Mouse (Mus musculus): Measurements from ENCODE around the gene Gpx3. TPM values are rescaled to one million over a fixed set of nuclear protein-coding genes. Genes with fewer than 3 reads are reported as not detected.

Gpx3 gene
- polyA plus RNA-seq, 1 experiment from 2014 or later = 1,215 TPM

DNA sequence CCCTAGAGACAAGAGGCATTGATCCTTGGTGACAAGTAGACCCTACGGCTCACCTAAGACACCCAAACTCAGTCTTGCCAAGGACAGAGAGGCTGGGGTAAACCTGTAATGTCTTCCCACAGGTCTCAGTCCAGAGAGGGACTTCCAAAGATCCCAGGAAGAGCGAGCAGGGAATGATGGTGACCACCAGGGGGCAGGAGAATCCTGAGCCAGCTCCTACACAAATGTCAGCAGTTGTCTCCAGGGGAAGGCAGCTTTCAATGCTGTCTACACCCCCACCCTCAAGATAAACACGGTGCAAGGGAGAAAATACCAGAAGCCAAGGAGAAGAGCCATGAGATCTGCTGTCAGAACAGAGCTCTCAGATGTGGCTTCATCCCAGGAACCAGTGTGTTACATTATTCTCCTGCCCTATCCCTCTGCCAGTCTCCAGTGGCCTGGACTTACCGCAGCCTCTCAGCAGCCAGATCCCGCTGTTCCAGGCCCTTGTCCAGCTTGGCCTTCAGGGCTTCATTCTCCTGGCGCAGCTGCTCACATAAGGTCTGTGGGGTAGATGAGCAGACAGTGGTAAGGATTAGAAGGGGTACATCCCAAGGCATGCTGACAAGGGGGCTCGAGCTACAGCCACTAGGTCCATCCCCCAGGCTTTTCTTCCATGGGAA is 28.2 kb downstream of the Gpx3 start:
- no peaks in the 10 kb centered on the region for H3K27me3 ChIP-seq
- ChIA-PET POLR2A (interaction anchor here (1.2 to 1.4 kb wide), 3 partner anchors 24 to 50 kb away, joined by 3 to 5 read pairs (median 3); no protein-coding TSS in a partner anchor), CTCF (interaction anchor here (0.7 to 5.6 kb wide), 12 partner anchors 8 to 109 kb away, joined by 3 to 91 read pairs (median 4); no protein-coding TSS in a partner anchor)
- DNase-seq (ENCODE audit: low read depth, low spot score) (no peak), ATAC-seq (no peak)
- in situ Hi-C loops (cut with MboI; ENCODE audit: low pct_unique_long_range_greater_than_20kb) = loop anchor here (5.0 kb wide), 3 partner anchors 52 to 227 kb away; no protein-coding TSS in a partner anchor
- TF ChIP-seq CTCF (IDR thresholded peaks at IDR 0.05) = peak; percentile 84

DNA sequence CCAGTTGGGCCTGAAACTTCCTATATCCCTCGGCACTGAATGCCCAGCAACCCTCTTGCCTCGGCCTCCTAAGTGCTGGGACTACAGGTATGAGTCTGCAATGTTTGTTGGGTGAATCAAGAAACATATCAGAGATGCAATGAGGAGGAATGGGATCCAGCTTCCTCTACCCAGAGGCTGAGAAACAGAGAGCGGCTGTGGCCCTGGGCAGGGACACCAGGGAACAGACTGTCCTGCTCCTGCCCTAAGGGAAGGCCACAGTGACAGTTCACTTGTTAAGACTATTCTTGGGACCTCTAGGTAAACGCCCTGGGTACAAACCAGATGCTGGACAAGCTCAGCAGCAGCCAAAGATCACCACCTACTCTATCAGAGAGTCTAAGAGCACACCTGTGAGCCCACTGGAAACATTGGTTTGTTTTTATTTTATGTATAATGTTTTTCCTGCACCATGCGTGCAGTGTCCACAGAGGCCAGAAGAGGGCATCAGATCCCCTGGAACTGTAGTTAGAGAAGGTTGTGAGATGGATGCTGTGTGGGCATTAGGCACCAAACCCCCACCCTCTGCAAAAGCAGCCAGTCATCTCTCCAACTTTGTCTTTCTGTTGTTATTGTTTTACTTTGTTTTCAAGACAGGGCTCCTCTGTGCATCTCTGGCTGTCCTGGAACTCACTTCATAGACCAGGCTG is 29.3 kb downstream of the Gpx3 start:
- ATAC-seq (no peak), DNase-seq (ENCODE audit: low read depth, low spot score) (no peak)
- ChIA-PET POLR2A (interaction anchor here (0.6 to 1.4 kb wide), 2 partner anchors 28 to 52 kb away, joined by 3 to 5 read pairs; no protein-coding TSS in a partner anchor), CTCF (interaction anchor here (0.7 to 5.6 kb wide), 10 partner anchors 9 to 108 kb away, joined by 3 to 91 read pairs (median 4); no protein-coding TSS in a partner anchor)
- H3K27me3 ChIP-seq = no peaks in the 10 kb centered on the region
- in situ Hi-C loops (cut with MboI; ENCODE audit: low pct_unique_long_range_greater_than_20kb) = loop anchor here (5.0 kb wide), 3 partner anchors 51 to 226 kb away; no protein-coding TSS in a partner anchor
- no peak for TF ChIP-seq CTCF (IDR thresholded peaks at IDR 0.05)

DNA sequence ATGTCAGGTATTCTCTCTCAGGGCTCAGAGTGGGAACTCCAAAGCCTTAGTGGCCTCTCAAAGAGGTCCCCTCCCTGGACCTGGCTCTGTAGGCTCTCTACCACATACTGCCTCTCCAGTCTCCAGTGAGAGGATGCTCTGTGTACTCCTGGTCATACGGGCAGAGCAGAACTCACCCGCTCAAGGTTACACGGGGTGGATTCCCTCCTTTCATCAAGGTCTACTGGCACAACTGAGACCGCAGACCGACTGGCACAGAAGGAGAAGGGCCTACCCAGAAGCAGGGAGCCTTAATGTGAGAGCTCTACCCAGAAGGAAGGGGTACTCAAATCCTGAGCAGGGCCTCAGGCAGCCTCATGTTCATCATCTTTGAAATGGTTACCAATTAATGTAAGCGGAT is 30.3 kb downstream of the Gpx3 start:
- ChIA-PET POLR2A (no interaction called here), CTCF (interaction anchor here (1.5 to 3.5 kb wide), 2 partner anchors 17 to 44 kb away, joined by 3 to 14 read pairs; no protein-coding TSS in a partner anchor)
- ATAC-seq = no peak
- DNase-seq (ENCODE audit: low read depth, low spot score) = no peak
- in situ Hi-C loops (cut with MboI; ENCODE audit: low pct_unique_long_range_greater_than_20kb) = loop anchor here (5.0 kb wide), 3 partner anchors 50 to 225 kb away; no protein-coding TSS in a partner anchor
- TF ChIP-seq CTCF (IDR thresholded peaks at IDR 0.05) = no peak
- H3K27me3 ChIP-seq = no peaks in the 10 kb centered on the region

DNA sequence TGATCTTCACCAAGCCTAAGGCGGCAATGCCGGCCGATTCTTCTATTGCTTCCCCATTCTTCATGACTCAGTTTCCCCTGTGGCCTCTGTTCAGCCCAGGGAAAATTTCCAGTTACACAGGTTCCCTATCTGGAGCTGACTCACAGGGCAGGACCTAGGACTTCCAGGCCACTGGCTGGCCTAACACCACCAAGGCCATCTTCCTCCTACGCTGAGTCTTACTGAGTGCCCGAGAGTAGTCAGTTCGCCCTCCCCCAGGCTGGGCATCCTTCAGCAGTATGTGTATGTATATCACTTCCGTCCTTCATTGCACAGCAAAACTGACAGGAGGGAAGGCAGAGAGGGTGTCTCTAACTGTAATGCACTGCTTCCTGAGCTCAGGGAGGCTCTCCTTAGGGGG is 31.9 kb downstream of the Gpx3 start:
- DNase-seq (ENCODE audit: low read depth, low spot score) (no peak), ATAC-seq (no peak)
- ChIA-PET CTCF (interaction anchor here (0.9 to 2.6 kb wide), 3 partner anchors 50 to 55 kb away, joined by 3 to 11 read pairs (median 3); no protein-coding TSS in a partner anchor), POLR2A (interaction anchor here (1.6 kb wide), 1 partner anchor 22 kb away, joined by 4 read pairs; no protein-coding TSS in a partner anchor)
- in situ Hi-C loops (cut with MboI; ENCODE audit: low pct_unique_long_range_greater_than_20kb) = loop anchor here (5.0 kb wide), 3 partner anchors 48 to 223 kb away; no protein-coding TSS in a partner anchor
- no peaks in the 10 kb centered on the region for H3K27me3 ChIP-seq
- no peak for TF ChIP-seq CTCF (IDR thresholded peaks at IDR 0.05)

DNA sequence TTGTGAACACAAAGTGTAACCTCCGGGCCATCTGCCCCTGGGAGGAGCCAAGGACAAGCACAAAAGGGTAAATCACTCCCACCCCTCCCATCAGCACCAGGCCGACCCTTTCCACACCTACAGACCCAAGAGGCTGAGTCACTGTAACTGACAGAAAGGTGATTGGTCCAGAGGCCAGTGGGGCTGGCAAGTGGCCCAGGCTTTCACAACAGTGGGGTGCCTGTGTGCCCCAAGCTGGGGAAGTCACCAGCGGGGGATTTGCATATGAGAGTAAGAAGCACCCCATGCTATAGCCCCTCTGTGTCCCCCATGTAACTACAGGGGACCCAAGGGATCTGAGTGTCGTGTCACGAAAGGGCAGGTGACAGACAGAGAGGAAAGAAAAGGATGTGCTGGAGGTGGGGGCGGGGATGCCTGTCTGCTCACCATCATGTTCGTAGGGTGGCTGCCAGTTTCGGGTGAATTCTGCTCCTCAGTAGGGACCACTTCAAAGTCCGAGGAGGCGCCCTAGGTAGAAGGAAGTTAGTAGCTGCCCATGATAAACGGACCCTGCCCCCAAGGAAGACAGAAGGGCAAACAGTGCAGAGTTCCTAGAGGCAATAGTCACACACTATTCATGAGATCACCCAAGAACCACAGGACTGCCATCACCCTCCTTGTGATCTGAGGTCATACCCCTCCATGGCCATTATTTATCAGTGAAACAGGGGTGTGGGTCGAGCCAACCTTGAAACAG is 34.0 kb downstream of the Gpx3 start:
- in situ Hi-C loops (cut with MboI; ENCODE audit: low pct_unique_long_range_greater_than_20kb) = no loop called here
- no peaks in the 10 kb centered on the region for H3K27me3 ChIP-seq
- ATAC-seq (peak; percentile 41), DNase-seq (ENCODE audit: low read depth, low spot score) (no peak)
- POLR2A ChIA-PET = interaction anchor here (0.8 to 1.5 kb wide), 3 partner anchors 8 to 75 kb away, joined by 3 to 5 read pairs (median 4); no protein-coding TSS in a partner anchor
- TF ChIP-seq CTCF (IDR thresholded peaks at IDR 0.05) = no peak
- CTCF ChIA-PET = interaction anchor here (2.0 kb wide), 1 partner anchor 48 kb away, joined by 8 read pairs; no protein-coding TSS in a partner anchor

DNA sequence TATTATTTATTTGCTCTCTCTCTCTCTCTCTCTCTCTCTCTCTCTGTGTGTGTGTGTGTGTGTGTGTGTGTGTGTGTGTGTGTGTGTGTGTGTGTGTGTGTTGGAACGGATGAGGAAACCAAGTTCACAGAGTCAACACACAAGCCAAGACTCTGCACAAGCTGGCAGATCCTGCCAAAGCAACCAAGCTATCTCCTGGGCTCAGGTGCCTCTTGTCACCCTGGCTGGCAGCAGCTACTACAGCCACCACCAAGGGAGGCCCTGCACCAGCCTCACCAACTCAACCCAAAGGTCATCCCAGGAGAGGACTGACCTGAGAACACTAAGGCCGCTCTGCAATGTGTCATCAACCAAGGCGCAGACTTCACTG is 34.5 kb downstream of the Gpx3 start:
- no peaks in the 10 kb centered on the region for H3K27me3 ChIP-seq
- in situ Hi-C loops (cut with MboI; ENCODE audit: low pct_unique_long_range_greater_than_20kb) = no loop called here
- DNase-seq (ENCODE audit: low read depth, low spot score) = no peak
- POLR2A ChIA-PET = interaction anchor here (0.8 to 1.5 kb wide), 3 partner anchors 9 to 74 kb away, joined by 3 to 5 read pairs (median 4); no protein-coding TSS in a partner anchor
- TF ChIP-seq CTCF (IDR thresholded peaks at IDR 0.05) = no peak
- CTCF ChIA-PET = interaction anchor here (2.0 kb wide), 1 partner anchor 47 kb away, joined by 8 read pairs; no protein-coding TSS in a partner anchor
- ATAC-seq = no peak

DNA sequence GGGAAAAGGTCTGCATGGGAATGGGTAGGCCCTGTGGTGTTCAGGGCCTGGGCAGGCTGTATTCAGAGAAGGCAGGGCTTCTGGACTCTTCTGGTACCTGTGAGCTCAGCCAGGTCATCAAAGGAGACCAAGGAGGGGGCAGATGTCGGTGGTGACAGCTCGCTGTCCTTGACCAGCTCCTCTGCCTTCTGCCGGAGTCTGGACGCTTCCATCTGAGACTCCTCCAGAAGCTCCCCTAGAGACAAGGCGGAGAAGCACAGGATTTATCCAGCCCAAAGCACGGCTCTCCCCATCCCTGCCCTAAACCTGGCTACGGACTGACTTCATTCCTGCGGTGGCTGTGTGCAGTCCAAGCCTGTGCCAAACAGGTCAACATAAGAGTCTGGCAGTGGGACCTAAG is 37.2 kb downstream of the Gpx3 start:
- ChIA-PET POLR2A (no interaction called here), CTCF (interaction anchor here (0.7 kb wide), 1 partner anchor 30 kb away, joined by 3 read pairs; no protein-coding TSS in a partner anchor)
- no peak for TF ChIP-seq CTCF (IDR thresholded peaks at IDR 0.05)
- in situ Hi-C loops (cut with MboI; ENCODE audit: low pct_unique_long_range_greater_than_20kb) = no loop called here
- no peak for ATAC-seq
- H3K27me3 ChIP-seq = no peaks in the 10 kb centered on the region
- DNase-seq (ENCODE audit: low read depth, low spot score) = no peak

DNA sequence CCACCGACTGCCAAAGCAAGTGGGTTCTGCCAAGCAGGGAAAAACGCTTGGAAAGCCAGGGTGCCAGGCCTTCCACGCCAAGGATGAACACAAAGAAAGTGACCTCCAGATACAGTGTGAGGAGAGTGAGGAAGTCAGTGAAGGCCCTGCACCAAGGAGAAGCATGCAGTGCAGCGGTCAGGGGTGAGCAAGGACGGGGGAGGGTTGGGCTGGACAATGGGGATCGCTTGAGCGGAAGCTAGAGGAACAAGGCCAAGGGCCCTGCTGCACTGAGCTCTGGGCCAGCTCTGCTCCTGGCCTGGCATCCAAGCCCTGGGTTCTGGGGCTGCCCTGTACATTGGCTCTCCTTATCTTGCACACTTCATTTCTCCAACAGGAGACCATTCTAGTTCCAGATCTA is 37.8 kb downstream of the Gpx3 start:
- ChIA-PET CTCF (interaction anchor here (0.7 kb wide), 1 partner anchor 30 kb away, joined by 3 read pairs; no protein-coding TSS in a partner anchor), POLR2A (no interaction called here)
- no peak for TF ChIP-seq CTCF (IDR thresholded peaks at IDR 0.05)
- no peak for ATAC-seq
- H3K27me3 ChIP-seq = no peaks in the 10 kb centered on the region
- DNase-seq (ENCODE audit: low read depth, low spot score) = no peak
- in situ Hi-C loops (cut with MboI; ENCODE audit: low pct_unique_long_range_greater_than_20kb) = no loop called here

DNA sequence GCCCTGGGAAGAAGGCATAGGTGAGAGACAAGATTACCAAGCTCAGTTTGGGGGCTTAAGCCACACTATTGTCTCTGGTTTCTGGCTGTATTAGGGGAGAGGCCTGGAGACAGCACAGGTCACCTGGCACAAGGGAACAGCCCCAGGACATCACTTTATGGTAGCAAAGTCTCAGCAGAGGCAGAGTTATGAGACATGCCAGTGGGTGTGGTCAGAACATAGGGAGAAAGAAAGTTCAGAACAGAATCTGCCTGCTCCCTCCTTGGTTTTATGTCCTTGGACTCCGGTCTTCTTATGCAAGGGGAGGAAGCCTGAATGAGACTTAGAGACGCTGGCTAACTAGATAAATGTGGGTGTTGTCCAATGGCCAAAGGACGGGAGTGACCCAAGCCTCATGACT is 42.4 kb downstream of the Gpx3 start:
- CTCF ChIA-PET = no interaction called here
- DNase-seq (ENCODE audit: low read depth, low spot score) (no peak), ATAC-seq (no peak)
- POLR2A ChIA-PET = interaction anchor here (0.7 to 2.2 kb wide), 2 partner anchors 9 to 28 kb away, joined by 3 to 7 read pairs; no protein-coding TSS in a partner anchor
- in situ Hi-C loops (cut with MboI; ENCODE audit: low pct_unique_long_range_greater_than_20kb) = no loop called here
- no peak for TF ChIP-seq CTCF (IDR thresholded peaks at IDR 0.05)
- H3K27me3 ChIP-seq = no peaks in the 10 kb centered on the region

DNA sequence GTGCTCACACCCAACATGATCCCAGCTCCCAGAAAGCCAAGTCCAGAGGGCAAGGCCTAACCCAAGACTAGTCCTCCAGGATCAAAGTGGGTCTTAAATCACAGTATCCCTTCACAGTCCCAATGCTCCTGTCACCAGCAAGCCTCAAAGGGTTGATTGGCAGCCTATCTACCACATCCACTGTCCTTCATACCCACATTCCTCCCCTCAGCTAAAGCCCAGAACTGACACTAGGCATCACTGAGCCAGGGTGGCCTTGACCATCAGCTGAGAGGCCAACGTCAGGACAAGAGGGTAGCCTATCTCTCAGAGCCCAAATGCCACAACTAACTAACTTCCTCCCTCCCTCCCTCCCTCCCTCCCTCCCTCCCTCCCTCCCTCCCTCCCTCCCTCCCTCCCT is 47.5 kb downstream of the Gpx3 start:
- ChIA-PET CTCF (interaction anchor here (1.3 kb wide), 1 partner anchor 17 kb away, joined by 3 read pairs; no protein-coding TSS in a partner anchor), POLR2A (no interaction called here)
- ATAC-seq (no peak), DNase-seq (ENCODE audit: low read depth, low spot score) (no peak)
- in situ Hi-C loops (cut with MboI; ENCODE audit: low pct_unique_long_range_greater_than_20kb) = no loop called here
- H3K27me3 ChIP-seq = no peaks in the 10 kb centered on the region
- TF ChIP-seq CTCF (IDR thresholded peaks at IDR 0.05) = no peak
